Mouse (Mus musculus): ENCODE results near the gene Prdm8. TPM values are rescaled to one million over a fixed set of nuclear protein-coding genes. Genes with fewer than 3 reads are reported as not detected.

Prdm8 gene
- polyA plus RNA-seq (2012; rRNA removed), result 0.04 TPM in 2 replicates

DNA sequence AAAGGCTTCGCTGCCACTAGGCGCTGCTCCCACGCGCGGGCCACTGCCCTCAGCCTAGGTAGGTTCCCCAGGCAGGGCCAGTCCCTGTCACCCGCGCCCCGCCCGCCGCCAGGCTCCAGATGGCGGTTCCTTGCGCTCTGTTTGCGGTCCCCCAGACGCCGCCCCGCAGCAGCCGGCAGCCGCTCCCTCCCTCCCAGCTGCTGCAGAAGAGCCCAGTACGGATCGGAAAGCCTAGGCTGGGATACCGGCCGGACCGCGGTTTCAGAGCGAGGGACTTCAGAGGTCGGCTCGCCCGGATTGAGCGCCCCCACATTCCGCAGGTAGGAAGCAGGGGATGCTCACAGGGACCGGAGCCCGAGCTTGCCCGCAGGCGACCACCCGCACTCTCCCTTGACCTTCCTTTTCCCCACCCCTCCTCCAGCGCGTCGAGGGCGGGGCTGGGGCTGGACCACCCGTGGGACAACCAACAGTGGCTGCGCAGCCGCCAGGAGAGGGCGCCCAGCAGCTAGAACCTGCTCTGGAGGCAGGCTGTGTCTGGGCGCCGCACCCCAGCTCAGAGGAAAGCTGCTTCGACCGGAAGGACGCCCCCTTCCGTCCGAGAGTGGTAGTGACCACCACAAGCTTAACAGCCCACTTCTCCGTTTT lies at the start of gene Prdm8:
Prdm8 (plus strand) TSS at position 19 of the 645 bp plus-strand sequence.
- DNase-seq (ENCODE audit: low spot score), result no peak

DNA sequence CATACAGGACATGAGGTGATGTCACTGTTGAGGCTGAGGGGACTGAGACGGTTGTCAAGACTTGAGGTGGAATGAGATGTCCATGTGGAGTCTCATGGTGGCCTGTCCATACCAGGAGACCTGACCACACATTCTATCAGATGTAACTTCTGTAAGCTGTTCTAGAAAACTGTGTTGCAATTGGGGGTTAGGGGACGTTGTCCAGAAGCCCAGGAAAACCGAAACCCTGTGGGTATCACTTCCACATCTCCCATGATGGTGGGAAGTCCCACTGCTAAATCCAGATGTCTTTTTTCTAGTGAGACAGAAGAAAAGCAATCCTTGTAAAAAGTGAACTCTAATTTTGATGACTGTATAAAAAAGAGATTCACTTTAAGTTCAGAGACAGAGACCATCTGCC lies 39.9 kb upstream of the Prdm8 start:
- DNase-seq (ENCODE audit: low spot score), result no peak

DNA sequence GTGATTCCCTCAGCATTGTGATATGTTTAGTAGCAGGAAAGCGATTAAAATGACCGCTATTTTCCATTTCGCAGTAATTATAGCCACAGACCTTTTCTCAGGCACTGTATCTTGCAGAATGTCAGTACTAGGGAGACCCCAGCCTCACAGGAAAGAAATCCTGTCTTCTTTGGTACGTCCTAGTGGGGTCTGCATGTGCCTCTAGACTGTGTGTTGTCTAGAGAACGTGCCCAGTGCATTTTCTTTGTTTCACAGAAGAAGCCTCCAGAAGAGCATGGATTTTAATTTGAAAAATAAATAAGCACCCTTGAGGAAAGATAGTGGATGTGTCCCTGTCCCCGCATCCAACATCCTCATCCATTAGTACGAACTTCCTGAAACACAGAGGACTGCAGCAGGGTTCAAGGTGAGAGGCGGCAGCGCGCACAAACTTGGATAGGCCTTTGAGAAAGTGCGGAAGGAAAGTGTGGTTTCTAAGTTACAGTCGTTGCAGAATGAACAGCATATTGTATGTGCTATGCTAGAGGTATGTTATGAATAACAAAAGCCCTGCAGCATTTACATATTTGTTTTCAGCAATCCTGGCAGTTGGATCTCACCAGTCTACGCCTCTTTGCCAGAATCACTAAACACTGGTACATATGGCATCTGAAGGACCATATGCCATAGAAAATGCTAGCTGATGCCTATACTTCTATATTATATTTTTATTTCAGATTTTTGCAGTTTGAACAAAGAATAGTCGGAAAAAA lies 28.3 kb upstream of the Prdm8 start:
- DNase-seq (ENCODE audit: low spot score), result no peak

GRCm38 (mm10) chr5:98139297-98139660 lies 27.7 kb upstream of the Prdm8 start:
- no peak for DNase-seq (ENCODE audit: low spot score)

DNA sequence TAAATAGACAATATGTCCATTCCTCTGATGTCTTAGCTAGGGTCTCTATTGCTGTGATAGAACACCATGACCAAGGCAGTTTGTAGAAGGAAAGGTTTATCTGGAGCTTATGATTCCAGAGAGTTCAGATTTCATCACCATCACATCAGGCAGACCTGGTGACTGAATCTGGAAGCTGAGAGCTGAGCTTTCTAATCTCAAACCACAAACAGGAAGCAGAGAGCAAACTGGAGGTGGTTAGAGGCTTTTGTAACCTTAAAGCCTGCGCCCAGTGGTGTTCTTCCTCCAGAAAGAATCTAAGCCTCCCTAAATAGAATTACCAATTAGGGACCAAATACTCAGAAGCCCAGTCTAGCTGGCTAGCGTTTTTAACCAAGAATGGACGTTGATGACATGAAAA lies 20.1 kb upstream of the Prdm8 start:
- DNase-seq (ENCODE audit: low spot score), result no peak

DNA sequence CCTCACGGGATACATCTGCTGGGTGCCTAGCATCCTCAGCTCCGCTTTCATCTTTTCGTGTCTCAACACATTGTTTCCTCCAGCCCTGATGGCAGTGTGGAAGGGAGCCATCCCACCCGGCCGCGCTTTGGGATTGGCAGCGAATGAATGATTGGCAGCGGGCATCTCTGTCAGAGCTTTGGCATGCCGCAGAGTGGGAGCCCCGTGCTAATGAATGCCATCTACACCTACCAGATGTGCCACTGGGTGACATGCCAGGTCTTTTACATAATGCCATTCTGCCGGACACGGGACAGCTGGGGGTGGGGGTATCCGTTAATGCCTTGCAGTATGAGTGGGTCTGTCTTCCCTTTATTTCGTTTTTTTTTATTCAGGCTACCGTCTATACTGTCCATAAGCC lies 882 bp upstream of the Prdm8 start:
- DNase-seq (ENCODE audit: low spot score), result no peak

DNA sequence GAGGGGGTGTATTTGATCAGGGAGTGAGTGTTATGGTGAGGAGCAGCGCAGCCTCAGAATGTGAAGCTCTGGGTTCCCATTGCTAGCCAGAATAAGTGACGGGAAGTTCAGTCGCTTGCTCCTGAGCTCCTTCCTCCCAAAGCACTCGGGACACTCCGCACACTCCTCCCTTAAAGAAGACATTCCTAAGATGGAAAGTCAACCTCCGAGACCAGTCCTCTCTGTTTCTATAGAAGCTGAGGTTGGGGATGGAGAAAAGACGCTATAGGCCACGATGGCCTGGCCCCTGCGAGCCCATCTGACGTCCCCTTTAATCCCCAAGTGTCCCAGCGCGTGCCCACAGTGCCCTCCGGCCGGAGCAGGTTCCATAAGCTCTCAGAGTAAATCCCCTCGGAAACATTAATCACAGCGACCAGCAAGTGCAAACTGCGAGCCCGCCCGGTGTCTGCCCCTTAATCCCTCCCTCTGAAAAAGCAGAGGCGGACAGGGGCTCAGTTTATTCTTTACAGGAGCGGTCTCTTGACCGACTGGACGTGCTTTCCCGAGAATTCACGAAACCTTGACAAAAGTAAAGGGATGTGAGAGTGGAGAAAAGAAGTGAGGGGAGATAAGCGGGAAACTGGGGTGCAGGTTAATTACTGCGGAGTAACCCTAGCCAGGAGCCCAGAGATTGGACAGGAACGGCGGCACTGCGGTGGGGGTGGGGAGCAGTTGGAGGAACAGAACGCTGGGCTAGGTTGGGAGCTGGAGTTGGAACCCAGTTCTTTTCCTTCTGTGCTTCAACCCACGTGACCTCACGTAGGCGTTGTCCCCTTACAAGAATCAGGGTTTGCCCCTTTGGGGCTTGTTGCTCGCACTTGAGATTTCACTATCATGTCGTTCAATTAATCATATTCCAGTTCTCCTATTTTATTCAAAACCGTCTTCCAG lies 1.6 kb downstream of the Prdm8 start:
- DNase-seq (ENCODE audit: low spot score), result no peak

- DNase-seq (ENCODE audit: low spot score), result no peak
Measured at GRCm38 (mm10) chr5:98169376-98170351, 2.7 kb downstream of the Prdm8 start.

GRCm38 (mm10) chr5:98171651-98172230 lies 4.7 kb downstream of the Prdm8 start:
- no peak for DNase-seq (ENCODE audit: low spot score)

DNA sequence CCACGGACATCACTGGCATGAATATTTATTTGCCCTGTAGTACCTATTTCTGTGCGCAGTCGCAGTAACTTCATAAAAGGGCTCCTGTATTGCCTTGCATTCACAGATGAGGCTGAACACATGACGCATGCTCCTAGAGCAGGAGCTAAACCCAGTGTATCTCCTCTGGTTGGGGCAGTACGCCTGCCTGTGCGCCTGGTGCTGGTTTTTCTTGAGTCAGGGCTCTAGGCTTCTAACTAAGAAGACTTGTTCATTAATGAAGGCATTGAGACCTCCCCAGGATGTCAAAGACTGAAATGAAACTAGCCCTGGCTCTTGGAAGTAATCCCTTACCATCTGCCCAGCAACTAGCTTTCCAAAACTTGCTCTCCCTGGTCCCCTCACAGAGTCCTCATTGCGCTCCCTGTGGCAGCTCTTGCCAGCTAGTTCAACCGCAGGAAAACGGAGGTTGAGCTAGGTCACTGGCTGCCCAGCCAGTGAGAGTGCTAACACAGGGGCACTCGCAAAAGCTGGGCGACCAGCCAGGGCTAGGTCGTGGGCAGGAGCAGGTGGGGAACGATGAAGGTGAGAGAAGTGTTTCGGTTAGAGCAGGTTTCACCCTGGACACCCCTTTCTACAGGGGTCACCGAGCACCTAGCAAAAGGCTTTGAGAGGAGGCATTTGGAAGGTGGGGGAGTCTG lies 5.6 kb downstream of the Prdm8 start:
- no peak for DNase-seq (ENCODE audit: low spot score)

- no peak for DNase-seq (ENCODE audit: low spot score)
Measured at GRCm38 (mm10) chr5:98173694-98174093, 6.7 kb downstream of the Prdm8 start.

DNA sequence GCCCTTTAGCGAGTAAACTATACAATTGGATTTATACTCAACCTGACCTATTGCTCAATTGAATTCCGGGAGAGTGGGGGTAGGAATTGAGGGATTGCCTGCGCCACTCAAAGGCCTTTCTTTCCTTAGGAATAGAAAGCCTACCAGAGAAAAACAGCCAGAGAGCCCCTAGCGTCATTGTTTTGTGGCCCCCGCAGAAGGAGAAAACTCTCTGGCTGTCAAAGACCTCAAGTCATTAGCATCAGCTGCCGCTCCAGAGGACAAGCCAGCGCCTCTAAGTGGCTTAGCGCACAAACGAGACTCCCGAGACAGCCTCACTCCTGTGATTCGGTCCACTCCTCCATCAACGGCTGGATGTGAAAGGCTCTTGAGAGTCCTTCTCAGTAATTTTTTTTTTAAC lies 12.6 kb downstream of the Prdm8 start:
- no peak for DNase-seq (ENCODE audit: low spot score)

DNA sequence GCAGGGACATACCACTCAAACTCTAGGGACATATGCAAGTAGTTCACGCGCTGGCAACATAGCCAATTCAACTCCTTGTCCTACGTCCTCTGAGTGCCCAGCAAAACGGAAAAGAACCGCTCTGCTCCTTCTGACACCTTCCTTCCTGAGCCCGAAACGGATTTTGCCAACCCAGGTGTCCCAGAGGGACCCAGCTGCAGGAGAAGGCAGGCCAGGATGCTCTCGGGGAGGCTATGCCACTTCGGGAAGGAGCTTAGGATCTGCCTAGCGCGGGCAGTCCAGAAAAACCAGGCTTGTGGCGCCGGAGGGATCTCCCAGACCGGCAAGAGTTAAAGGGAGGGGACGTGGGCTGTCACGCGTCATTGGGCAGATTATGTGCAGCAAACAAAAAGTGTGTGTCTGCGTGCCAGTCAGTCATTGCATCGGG lies 13.5 kb downstream of the Prdm8 start:
- no peak for DNase-seq (ENCODE audit: low spot score)

DNA sequence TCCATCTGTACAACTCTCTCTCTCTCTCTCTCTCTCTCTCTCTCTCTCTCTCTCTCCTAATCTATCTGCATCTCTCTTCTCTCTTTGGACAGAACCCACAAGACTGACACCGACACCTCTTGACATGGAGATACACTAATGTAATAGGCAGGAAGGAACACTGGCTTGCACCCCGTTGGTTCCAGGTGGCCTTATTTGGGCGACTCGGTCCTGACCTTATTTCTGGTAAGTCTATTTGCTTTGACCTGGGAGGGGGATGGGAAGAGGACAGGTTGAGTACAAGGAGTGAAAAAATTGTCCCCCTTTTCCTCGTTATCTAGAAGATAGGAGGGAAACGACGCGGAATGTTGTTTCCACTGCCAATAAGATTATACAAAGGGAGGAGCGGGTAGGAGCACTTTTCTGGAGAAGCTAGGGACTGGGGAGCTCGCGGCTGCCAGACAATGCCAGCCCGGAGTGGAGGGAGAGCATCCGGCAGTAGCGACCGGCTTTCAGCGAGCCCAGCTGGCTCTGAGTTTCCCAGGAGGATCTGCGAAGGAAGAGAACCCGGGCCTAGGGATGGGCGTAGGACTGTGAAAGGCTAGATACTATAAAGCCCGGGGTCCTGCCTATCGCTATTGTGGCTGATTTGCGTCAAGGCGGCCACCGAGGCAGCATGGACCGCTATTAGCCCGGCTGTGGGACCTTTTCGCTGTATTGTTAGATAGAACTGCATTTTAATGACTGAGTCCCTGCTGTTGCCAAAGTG lies 14.1 kb downstream of the Prdm8 start:
- DNase-seq (ENCODE audit: low spot score), result no peak

- no peak for DNase-seq (ENCODE audit: low spot score)
Measured at GRCm38 (mm10) chr5:98181686-98182602, 14.9 kb downstream of the Prdm8 start.

GRCm38 (mm10) chr5:98182603-98182920 lies 15.6 kb downstream of the Prdm8 start:
- no peak for DNase-seq (ENCODE audit: low spot score)

- DNase-seq (ENCODE audit: low spot score), result no peak
Measured at GRCm38 (mm10) chr5:98183031-98183595, 16.1 kb downstream of the Prdm8 start.

DNA sequence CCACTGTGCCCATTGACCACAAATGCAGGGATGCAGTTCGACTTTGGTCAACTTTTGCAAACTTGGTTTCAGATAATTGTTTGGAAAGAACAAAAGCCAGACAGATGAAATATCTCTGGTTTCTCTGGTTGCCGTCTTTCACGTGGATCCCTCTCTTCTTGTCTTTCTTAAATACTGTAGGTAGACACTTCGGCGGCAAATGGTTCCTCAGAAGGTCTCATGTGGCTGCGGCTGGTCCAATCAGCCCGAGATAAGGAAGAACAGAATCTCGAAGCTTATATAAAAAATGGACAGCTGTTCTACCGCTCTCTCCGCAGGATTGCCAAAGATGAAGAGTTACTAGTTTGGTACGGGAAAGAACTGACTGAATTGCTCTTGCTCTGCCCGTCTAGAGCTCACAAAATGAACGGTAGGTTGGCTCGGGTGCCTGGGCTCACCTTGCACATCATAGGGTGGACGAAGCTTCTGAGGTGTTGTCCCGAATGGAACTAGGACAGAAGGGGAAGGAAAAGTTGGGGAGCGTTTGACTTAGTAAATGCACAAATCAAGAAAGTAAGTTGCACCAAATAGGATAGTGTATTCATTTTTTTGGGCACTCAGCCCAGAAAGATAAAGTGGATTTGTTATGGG lies 17.4 kb downstream of the Prdm8 start:
- no peak for DNase-seq (ENCODE audit: low spot score)

Data from urinary bladder, adult 2 months (tissue).